Mouse (Mus musculus) limb, embryonic 14.5 days (tissue): ENCODE data around the gene Prss22. TPM values are rescaled to one million over a fixed set of nuclear protein-coding genes. Genes with fewer than 3 reads are reported as not detected.

Experiments
- ATAC-seq: fragments of 200-750 bp; cut with Nextera tagmentation; 2 replicates; pipeline ENCODE4 v1.8.0; 2017; ENCODE audit warnings: low read depth, moderate number of reproducible peaks, moderate TSS enrichment; ENCODE audit not compliant: low FRiP score
- DNase-seq: peaks from one replicate; pipeline ENCODE4 v3.0.0-alpha.2; 2015; ENCODE audit warnings: low spot score
- H3K27ac ChIP-seq: fragments of 300-500 bp; sonication (generic); replicated peaks from 2 replicates; pipeline ENCODE4 v1.5.1; 2014; ENCODE audit warnings: low read depth, mild to moderate bottlenecking, low read length, moderate library complexity, mixed read lengths
- H3K27me3 ChIP-seq: fragments of 300-500 bp; sonication (generic); 2 replicates; pipeline ENCODE4 v1.6.1; 2014; ENCODE audit warnings: low read length, mixed read lengths; ENCODE audit not compliant: control insufficient read depth, insufficient read depth
- H3K36me3 ChIP-seq: fragments of 300-500 bp; sonication (generic); 2 replicates; pipeline ENCODE4 v1.6.1; 2014; ENCODE audit warnings: mild to moderate bottlenecking, low read length, moderate library complexity, mixed read lengths; ENCODE audit not compliant: control insufficient read depth, insufficient read depth
- H3K4me1 ChIP-seq: fragments of 300-500 bp; sonication (generic); 2 replicates; pipeline ENCODE4 v1.6.1; 2014; ENCODE audit warnings: antibody characterized with exemption, low read length, mixed read lengths; ENCODE audit not compliant: control insufficient read depth, insufficient read depth
- H3K4me2 ChIP-seq: fragments of 300-500 bp; sonication (generic); replicated peaks from 2 replicates; pipeline ENCODE4 v1.6.1; 2014; ENCODE audit warnings: low read depth, mild to moderate bottlenecking, low read length, moderate library complexity; ENCODE audit not compliant: severe bottlenecking
- H3K4me3 ChIP-seq: fragments of 300-500 bp; sonication (generic); replicated peaks from 2 replicates; pipeline ENCODE4 v1.5.1; 2014; ENCODE audit warnings: low read length
- H3K9ac ChIP-seq: fragments of 300-500 bp; sonication (generic); 2 replicates; pipeline ENCODE4 v1.6.1; 2014; ENCODE audit warnings: mild to moderate bottlenecking, low read depth, low read length, moderate library complexity; ENCODE audit not compliant: severe bottlenecking
- H3K9me3 ChIP-seq: fragments of 300-500 bp; sonication (generic); 2 replicates; pipeline ENCODE4 v1.6.1; 2016; ENCODE audit warnings: low read length; ENCODE audit not compliant: control insufficient read depth
- POLR2A ChIP-seq: fragments of 200-500 bp; IDR thresholded peaks from 2 replicates; pipeline ENCODE4 v1.8.0; 2012; ENCODE audit warnings: inconsistent platforms, mild to moderate bottlenecking, moderate library complexity, borderline replicate concordance; ENCODE audit not compliant: insufficient read depth, insufficient read length; ENCODE audit errors: extremely low read depth
- WGBS: fragments of 180-500 bp; shearing (Covaris S2); extraction: QIAGEN DNeasy Blood & Tissue Kit; methylation state at CpG from one replicate; pipeline ENCODE4 v1.1.7; 2014; 5-methylcytosine and 5-hydroxymethylcytosine counted together
- polyA plus RNA-seq, 2 experiments: library from polyadenylated mRNA; depleted of rRNA in 1 of 2; stranded (reverse) in 1 of 2; unstranded in 1 of 2; fragments of >200 nt; fragmentation: Nextera tagmentation in 1 of 2; extraction: Ambion mirVana in 1 of 2; gene quantifications; 2 replicates each; pipeline versions ENCODE4 v1.2.1 to v1.2.3; 2012 to 2014

Prss22 gene
- polyA plus RNA-seq, 2 experiments = 0.51 to 0.54 TPM

GRCm38 (mm10) chr17:23968780-23969179, 29.1 kb downstream of the Prss22 start:
- 56% methylated on average over 2 of the region's 2 CpGs for WGBS
- DNase-seq (no peak), ATAC-seq (no peak)
- H3K27me3 ChIP-seq = no peaks in the 10 kb centered on the region
- TF ChIP-seq POLR2A = no peak
- no peak overlapping the region for H3K4me3 ChIP-seq
- H3K9me3 ChIP-seq = no peaks in the 10 kb centered on the region
- no peak overlapping the region for H3K9ac ChIP-seq
- H3K4me1 ChIP-seq = no peaks in the 10 kb centered on the region
- H3K4me2 ChIP-seq = no peak overlapping the region
- no peak overlapping the region for H3K27ac ChIP-seq
- H3K36me3 ChIP-seq = no peaks in the 10 kb centered on the region

- Histone ChIP-seq H3K4me1 (no peaks in the 10 kb centered on the region), H3K36me3 (no peaks in the 10 kb centered on the region), H3K9me3 (no peaks in the 10 kb centered on the region), H3K27ac (no peak overlapping the region), H3K9ac (no peak overlapping the region), H3K27me3 (no peaks in the 10 kb centered on the region), H3K4me3 (no peak overlapping the region), H3K4me2 (no peak overlapping the region)
- 81% methylated on average over 10 of the region's 10 CpGs for WGBS
- ATAC-seq (no peak), DNase-seq (no peak)
- no peak for TF ChIP-seq POLR2A
Measured at GRCm38 (mm10) chr17:23966658-23967401, 31.1 kb downstream of the Prss22 start.

GRCm38 (mm10) chr17:23965805-23966425, 32.0 kb downstream of the Prss22 start:
- H3K36me3 ChIP-seq = no peaks in the 10 kb centered on the region
- no peak overlapping the region for H3K27ac ChIP-seq
- H3K27me3 ChIP-seq = no peaks in the 10 kb centered on the region
- H3K4me2 ChIP-seq = no peak overlapping the region
- DNase-seq = no peak
- H3K4me1 ChIP-seq = no peaks in the 10 kb centered on the region
- 58% methylated on average over 6 of the region's 6 CpGs for WGBS
- no peak for TF ChIP-seq POLR2A
- no peak overlapping the region for H3K9ac ChIP-seq
- no peaks in the 10 kb centered on the region for H3K9me3 ChIP-seq
- no peak overlapping the region for H3K4me3 ChIP-seq
- no peak for ATAC-seq

GRCm38 (mm10) chr17:23961573-23962122, 36.3 kb downstream of the Prss22 start:
- no peak overlapping the region for H3K4me3 ChIP-seq
- ATAC-seq (no peak), DNase-seq (no peak)
- H3K4me2 ChIP-seq = no peak overlapping the region
- H3K4me1 ChIP-seq = no peaks in the 10 kb centered on the region
- WGBS = 41% methylated on average over 4 of the region's 4 CpGs
- H3K9ac ChIP-seq = no peak overlapping the region
- H3K36me3 ChIP-seq = no peaks in the 10 kb centered on the region
- no peak overlapping the region for H3K27ac ChIP-seq
- TF ChIP-seq POLR2A = no peak
- H3K27me3 ChIP-seq = no peaks in the 10 kb centered on the region
- no peaks in the 10 kb centered on the region for H3K9me3 ChIP-seq

- Histone ChIP-seq H3K4me2 (no peak overlapping the region), H3K4me3 (no peak overlapping the region), H3K4me1 (no peaks in the 10 kb centered on the region), H3K27ac (no peak overlapping the region), H3K9ac (no peak overlapping the region), H3K9me3 (no peaks in the 10 kb centered on the region), H3K36me3 (no peaks in the 10 kb centered on the region), H3K27me3 (no peaks in the 10 kb centered on the region)
- WGBS = 45% methylated on average over 3 of the region's 3 CpGs
- peak; percentile 91 for DNase-seq
- peak; percentile 93 for ATAC-seq
- peak; percentile 18; the same call in 1 of the 2 replicates for TF ChIP-seq POLR2A
Measured at GRCm38 (mm10) chr17:23960084-23960738, 37.7 kb downstream of the Prss22 start.
